ENCODE assay signal across 8 mouse cellular contexts in the genomic region with DNA sequence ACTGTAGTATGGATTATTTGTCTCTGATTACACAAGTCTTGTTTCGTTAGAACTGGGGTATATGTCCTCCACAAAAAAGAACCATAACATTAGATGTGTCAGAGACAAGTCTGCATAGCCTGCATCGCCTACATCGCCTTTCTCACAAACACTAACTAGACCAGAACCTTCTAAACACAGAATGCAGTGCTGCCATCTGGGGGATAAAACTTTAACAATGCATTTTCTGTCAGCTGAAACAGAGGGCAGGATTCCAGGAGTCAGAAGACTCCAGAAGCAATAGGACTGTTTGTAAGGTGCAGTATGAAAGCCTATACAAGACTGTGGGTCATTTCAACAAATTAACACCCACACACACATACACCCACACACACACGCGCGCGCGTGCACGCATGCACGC.
DNase-seq lines count a peak whose midpoint lies in the region; ATAC-seq and TF ChIP-seq lines count a peak whose summit lies in the region.

No protein-coding gene starts in this region.

- no peak for ATAC-seq in intestine, postnatal 0 days
- ATAC-seq in intestine, embryonic 16.5 days = no peak
- 0 out of 2 replicates have a peak, but pooled peaks have one; percentile 53 for ATAC-seq in neural tube, embryonic 13.5 days (ENCODE audit: low read depth)
- ATAC-seq in CD4-positive, CD25-positive, alpha-beta regulatory T cell, adult 4 months = no peak

- H3K4me3 ChIP-seq in intestine, postnatal 0 days (ENCODE audit: low read depth, low read length) = no peak overlapping the region
- H3K4me3 ChIP-seq in intestine, embryonic 16.5 days (ENCODE audit: low read length) = no peak overlapping the region
- H3K4me3 ChIP-seq in layer of hippocampus, adult 2 months = no peak overlapping the region
- no peak overlapping the region for H3K4me3 ChIP-seq in neural tube, embryonic 13.5 days

- H3K9ac ChIP-seq in intestine, postnatal 0 days (ENCODE audit: low read depth, low read length) = no peak overlapping the region
- no peak overlapping the region for H3K9ac ChIP-seq in intestine, embryonic 16.5 days (ENCODE audit: low read depth, low read length)
- no peak overlapping the region for H3K9ac ChIP-seq in neural tube, embryonic 13.5 days

- peak; percentile 66 for TF ChIP-seq CTCF in intestine, postnatal 0 days (IDR thresholded peaks at IDR 0.05; ENCODE audit: low read depth)
- peak; percentile 75 for TF ChIP-seq CTCF in layer of hippocampus, adult 2 months (conservative IDR thresholded peaks at IDR 0.05)

- WGBS in intestine, postnatal 0 days = 77% methylated on average over 10 of the region's 10 CpGs
- WGBS in intestine, embryonic 16.5 days = 83% methylated on average over 10 of the region's 10 CpGs
- WGBS in neural tube, embryonic 13.5 days = 82% methylated on average over 10 of the region's 10 CpGs

- no peaks in the 10 kb centered on the region for H3K4me1 ChIP-seq in intestine, postnatal 0 days (replicated peaks; ENCODE audit: control insufficient read depth, insufficient read depth, low read length)
- H3K4me1 ChIP-seq in intestine, embryonic 16.5 days (ENCODE audit: control insufficient read depth, insufficient read depth, low read length) = no peaks in the 10 kb centered on the region
- no peaks in the 10 kb centered on the region for H3K4me1 ChIP-seq in neural tube, embryonic 13.5 days (replicated peaks)

- no peak overlapping the region for H3K4me2 ChIP-seq in intestine, postnatal 0 days (replicated peaks; ENCODE audit: low read depth)
- no peak overlapping the region for H3K4me2 ChIP-seq in intestine, embryonic 16.5 days (ENCODE audit: low read depth, low read length)
- no peak overlapping the region for H3K4me2 ChIP-seq in neural tube, embryonic 13.5 days

- H3K27me3 ChIP-seq in intestine, postnatal 0 days (replicated peaks; ENCODE audit: control insufficient read depth, insufficient read depth, low read length) = no peaks in the 10 kb centered on the region
- no peaks in the 10 kb centered on the region for H3K27me3 ChIP-seq in intestine, embryonic 16.5 days (replicated peaks; ENCODE audit: control insufficient read depth, insufficient read depth, low read length)
- H3K27me3 ChIP-seq in neural tube, embryonic 13.5 days = no peaks in the 10 kb centered on the region

- DNase-seq in R1 (ENCODE audit: low read depth, low spot score) = peak; percentile 17
- DNase-seq in embryo, embryonic 9.5 days (ENCODE audit: extremely low spot score) = peak; percentile 19
- DNase-seq in layer of hippocampus, adult 2 months (ENCODE audit: low spot score in 2 of 2) = peak; percentile 73 to 78
- DNase-seq in gastrocnemius, postnatal 10 days = no peak

- H3K27ac ChIP-seq in intestine, postnatal 0 days (ENCODE audit: low read depth, low read length) = no peak overlapping the region
- H3K27ac ChIP-seq in intestine, embryonic 16.5 days (ENCODE audit: low read length) = no peak overlapping the region
- H3K27ac ChIP-seq in layer of hippocampus, adult 2 months = peak overlapping the region; percentile 36; the same call in 1 of the 2 replicates
- H3K27ac ChIP-seq in neural tube, embryonic 13.5 days (replicated peaks) = no peak overlapping the region

- H3K36me3 ChIP-seq in intestine, postnatal 0 days (ENCODE audit: control insufficient read depth, insufficient read depth) = no peaks in the 10 kb centered on the region
- no peaks in the 10 kb centered on the region for H3K36me3 ChIP-seq in intestine, embryonic 16.5 days (ENCODE audit: control insufficient read depth, insufficient read depth, low read length)
- H3K36me3 ChIP-seq in neural tube, embryonic 13.5 days = no peaks in the 10 kb centered on the region

- H3K9me3 ChIP-seq in intestine, postnatal 0 days (ENCODE audit: control insufficient read depth) = no peaks in the 10 kb centered on the region
- no peaks in the 10 kb centered on the region for H3K9me3 ChIP-seq in intestine, embryonic 16.5 days (ENCODE audit: control insufficient read depth, low read length)
- no peaks in the 10 kb centered on the region for H3K9me3 ChIP-seq in neural tube, embryonic 13.5 days
